Mouse (Mus musculus): ENCODE measurements around the gene Ncapd2. TPM values are rescaled to one million over a fixed set of nuclear protein-coding genes. Genes with fewer than 3 reads are reported as not detected.

The Ncapd2 gene
- polyA plus RNA-seq, 1 experiment: 383 TPM

GRCm38 (mm10) chr6:125145479-125145951, 46.0 kb downstream of the Ncapd2 start:
- Histone ChIP-seq H3K4me1 (ENCODE audit: control insufficient read depth, insufficient read depth, low read length) (peaks cover 3% of the 10 kb centered on the region), H3K9ac (ENCODE audit: low read depth, poor library complexity, severe bottlenecking) (peak overlapping the region; percentile 39), H3K27me3 (ENCODE audit: control insufficient read depth, insufficient read depth, low read length, poor library complexity, severe bottlenecking) (no peaks in the 10 kb centered on the region), H3K4me3 (ENCODE audit: low read depth, low read length) (peak overlapping the region; percentile 59), H3K36me3 (ENCODE audit: control insufficient read depth, insufficient read depth, low read length, poor library complexity, severe bottlenecking) (peaks cover 24% of the 10 kb centered on the region), H3K27ac (ENCODE audit: insufficient read depth, low read length) (peak overlapping the region; percentile 12; the same call in 1 of the 2 replicates), H3K9me3 (replicated peaks; ENCODE audit: control insufficient read depth, insufficient read depth, low read length, poor library complexity, severe bottlenecking) (no peaks in the 10 kb centered on the region)
- no peak for TF ChIP-seq POLR2A (IDR thresholded peaks at IDR 0.05; ENCODE audit: insufficient read depth, low read length)
- TF ChIP-seq EP300 (IDR thresholded peaks at IDR 0.05; ENCODE audit: insufficient read depth, low read depth, low read length): no peak
- no peak for TF ChIP-seq CTCF (IDR thresholded peaks at IDR 0.05; ENCODE audit: low read depth, low read length)

- H3K36me3 ChIP-seq (ENCODE audit: control insufficient read depth, insufficient read depth, low read length, poor library complexity, severe bottlenecking): peaks cover 29% of the 10 kb centered on the region
These were observed 46.5 kb downstream of the Ncapd2 start, which contains the start of gene Iffo1 for GRCm38 (mm10) chr6:125145001-125145400. Gene Iffo1, plus strand, starts transcription at chr6:125145241.

GRCm38 (mm10) chr6:125143904-125144303, 47.6 kb downstream of the Ncapd2 start:
- Histone ChIP-seq H3K27ac (ENCODE audit: insufficient read depth, low read length) (no peak overlapping the region; the same call in 1 of the 2 replicates), H3K4me1 (ENCODE audit: control insufficient read depth, insufficient read depth, low read length) (no peaks in the 10 kb centered on the region), H3K9ac (ENCODE audit: low read depth, poor library complexity, severe bottlenecking) (no peak overlapping the region), H3K4me3 (ENCODE audit: low read depth, low read length) (no peak overlapping the region), H3K9me3 (replicated peaks; ENCODE audit: control insufficient read depth, insufficient read depth, low read length, poor library complexity, severe bottlenecking) (no peaks in the 10 kb centered on the region), H3K27me3 (ENCODE audit: control insufficient read depth, insufficient read depth, low read length, poor library complexity, severe bottlenecking) (no peaks in the 10 kb centered on the region), H3K36me3 (ENCODE audit: control insufficient read depth, insufficient read depth, low read length, poor library complexity, severe bottlenecking) (peaks cover 39% of the 10 kb centered on the region)
- no peak for TF ChIP-seq POLR2A (IDR thresholded peaks at IDR 0.05; ENCODE audit: insufficient read depth, low read length)
- no peak for TF ChIP-seq EP300 (IDR thresholded peaks at IDR 0.05; ENCODE audit: insufficient read depth, low read depth, low read length)
- no peak for TF ChIP-seq CTCF (IDR thresholded peaks at IDR 0.05; ENCODE audit: low read depth, low read length)

More at GRCm38 (mm10) chr6:125145001-125145400, 46.5 kb downstream of the Ncapd2 start, which contains the start of gene Iffo1:
- no peaks in the 10 kb centered on the region for H3K27me3 ChIP-seq (ENCODE audit: control insufficient read depth, insufficient read depth, low read length, poor library complexity, severe bottlenecking)
- peak within 1 kb of the TSS; percentile 59 for H3K4me3 ChIP-seq (ENCODE audit: low read depth, low read length)
- TF ChIP-seq EP300 (IDR thresholded peaks at IDR 0.05; ENCODE audit: insufficient read depth, low read depth, low read length): no peak
- no peak for TF ChIP-seq CTCF (IDR thresholded peaks at IDR 0.05; ENCODE audit: low read depth, low read length)
- peak; percentile 53 for TF ChIP-seq POLR2A (IDR thresholded peaks at IDR 0.05; ENCODE audit: insufficient read depth, low read length)
- peak within 1 kb of the TSS; percentile 12; the same call in 1 of the 2 replicates for H3K27ac ChIP-seq (ENCODE audit: insufficient read depth, low read length)
- H3K9me3 ChIP-seq (replicated peaks; ENCODE audit: control insufficient read depth, insufficient read depth, low read length, poor library complexity, severe bottlenecking): no peaks in the 10 kb centered on the region
- peaks cover 3% of the 10 kb centered on the region for H3K4me1 ChIP-seq (ENCODE audit: control insufficient read depth, insufficient read depth, low read length)
- peak within 1 kb of the TSS; percentile 39 for H3K9ac ChIP-seq (ENCODE audit: low read depth, poor library complexity, severe bottlenecking)

- H3K36me3 ChIP-seq (ENCODE audit: control insufficient read depth, insufficient read depth, low read length, poor library complexity, severe bottlenecking): peaks cover 46% of the 10 kb centered on the region
These were observed 48.4 kb downstream of the Ncapd2 start for GRCm38 (mm10) chr6:125143128-125143527.

GRCm38 (mm10) chr6:125142436-125142835, 49.1 kb downstream of the Ncapd2 start:
- H3K9me3 ChIP-seq (replicated peaks; ENCODE audit: control insufficient read depth, insufficient read depth, low read length, poor library complexity, severe bottlenecking): no peaks in the 10 kb centered on the region
- peaks cover 50% of the 10 kb centered on the region for H3K36me3 ChIP-seq (ENCODE audit: control insufficient read depth, insufficient read depth, low read length, poor library complexity, severe bottlenecking)
- H3K4me3 ChIP-seq (ENCODE audit: low read depth, low read length): no peak overlapping the region
- H3K9ac ChIP-seq (ENCODE audit: low read depth, poor library complexity, severe bottlenecking): no peak overlapping the region
- no peaks in the 10 kb centered on the region for H3K27me3 ChIP-seq (ENCODE audit: control insufficient read depth, insufficient read depth, low read length, poor library complexity, severe bottlenecking)
- H3K4me1 ChIP-seq (ENCODE audit: control insufficient read depth, insufficient read depth, low read length): no peaks in the 10 kb centered on the region
- H3K27ac ChIP-seq (ENCODE audit: insufficient read depth, low read length): no peak overlapping the region
- no peak for TF ChIP-seq EP300 (IDR thresholded peaks at IDR 0.05; ENCODE audit: insufficient read depth, low read depth, low read length)
- TF ChIP-seq POLR2A (IDR thresholded peaks at IDR 0.05; ENCODE audit: insufficient read depth, low read length): no peak
- no peak for TF ChIP-seq CTCF (IDR thresholded peaks at IDR 0.05; ENCODE audit: low read depth, low read length)

More at GRCm38 (mm10) chr6:125143128-125143527, 48.4 kb downstream of the Ncapd2 start:
- Histone ChIP-seq H3K4me1 (ENCODE audit: control insufficient read depth, insufficient read depth, low read length) (no peaks in the 10 kb centered on the region), H3K9me3 (replicated peaks; ENCODE audit: control insufficient read depth, insufficient read depth, low read length, poor library complexity, severe bottlenecking) (no peaks in the 10 kb centered on the region), H3K27ac (ENCODE audit: insufficient read depth, low read length) (no peak overlapping the region), H3K9ac (ENCODE audit: low read depth, poor library complexity, severe bottlenecking) (no peak overlapping the region), H3K27me3 (ENCODE audit: control insufficient read depth, insufficient read depth, low read length, poor library complexity, severe bottlenecking) (no peaks in the 10 kb centered on the region), H3K4me3 (ENCODE audit: low read depth, low read length) (no peak overlapping the region)
- TF ChIP-seq EP300 (IDR thresholded peaks at IDR 0.05; ENCODE audit: insufficient read depth, low read depth, low read length) (no peak), POLR2A (IDR thresholded peaks at IDR 0.05; ENCODE audit: insufficient read depth, low read length) (no peak), CTCF (IDR thresholded peaks at IDR 0.05; ENCODE audit: low read depth, low read length) (no peak)

GRCm38 (mm10) chr6:125139747-125140146, 51.8 kb downstream of the Ncapd2 start:
- H3K9me3 ChIP-seq (replicated peaks; ENCODE audit: control insufficient read depth, insufficient read depth, low read length, poor library complexity, severe bottlenecking): no peaks in the 10 kb centered on the region
- no peak overlapping the region for H3K27ac ChIP-seq (ENCODE audit: insufficient read depth, low read length)
- TF ChIP-seq CTCF (IDR thresholded peaks at IDR 0.05; ENCODE audit: low read depth, low read length): no peak
- no peak for TF ChIP-seq EP300 (IDR thresholded peaks at IDR 0.05; ENCODE audit: insufficient read depth, low read depth, low read length)
- no peak overlapping the region for H3K4me3 ChIP-seq (ENCODE audit: low read depth, low read length)
- no peak overlapping the region for H3K9ac ChIP-seq (ENCODE audit: low read depth, poor library complexity, severe bottlenecking)
- H3K4me1 ChIP-seq (ENCODE audit: control insufficient read depth, insufficient read depth, low read length): no peaks in the 10 kb centered on the region
- H3K27me3 ChIP-seq (ENCODE audit: control insufficient read depth, insufficient read depth, low read length, poor library complexity, severe bottlenecking): no peaks in the 10 kb centered on the region
- peaks cover 74% of the 10 kb centered on the region for H3K36me3 ChIP-seq (ENCODE audit: control insufficient read depth, insufficient read depth, low read length, poor library complexity, severe bottlenecking)

Data from ES-Bruce4 (cell line).